Mouse (Mus musculus): ENCODE measurements at regions not wholly inside any gene's neighbourhood (a gene's known extent, or its start where the extent isn't known, plus 50 kb on each side); places are given as distances from the start of the nearest gene placed in this dataset.

DNA sequence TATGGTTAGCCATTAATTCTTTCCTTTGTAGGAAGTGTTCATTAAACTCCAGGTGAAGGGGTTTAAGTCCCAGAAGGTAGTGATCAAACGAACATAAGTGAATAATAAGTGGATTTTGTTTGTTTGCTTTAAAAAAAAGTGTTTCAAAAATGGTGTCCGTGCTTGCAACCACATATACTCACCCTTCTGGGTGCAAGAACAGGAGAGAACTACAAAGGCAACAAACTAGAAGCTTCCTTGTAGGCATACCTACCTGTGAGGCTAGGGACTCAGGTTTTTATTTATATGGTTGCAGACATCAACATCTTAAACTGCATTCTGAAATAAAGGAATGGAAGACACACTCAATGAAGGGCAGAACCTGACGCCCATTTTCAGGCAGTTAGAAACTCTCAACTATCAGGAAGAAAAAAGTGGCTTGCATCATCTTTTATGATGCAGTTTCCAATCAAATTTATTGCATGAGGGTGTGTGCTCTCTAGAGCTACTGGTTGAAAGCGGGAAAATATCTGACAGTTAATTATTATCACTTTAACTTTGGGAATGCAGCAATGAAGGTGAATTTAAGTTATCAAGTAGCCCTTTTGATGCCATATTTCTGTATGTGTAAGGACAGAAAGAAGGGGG, 117.1 kb downstream of the Csl start:
- no peak for DNase-seq (ENCODE audit: low spot score in 2 of 2)

DNA sequence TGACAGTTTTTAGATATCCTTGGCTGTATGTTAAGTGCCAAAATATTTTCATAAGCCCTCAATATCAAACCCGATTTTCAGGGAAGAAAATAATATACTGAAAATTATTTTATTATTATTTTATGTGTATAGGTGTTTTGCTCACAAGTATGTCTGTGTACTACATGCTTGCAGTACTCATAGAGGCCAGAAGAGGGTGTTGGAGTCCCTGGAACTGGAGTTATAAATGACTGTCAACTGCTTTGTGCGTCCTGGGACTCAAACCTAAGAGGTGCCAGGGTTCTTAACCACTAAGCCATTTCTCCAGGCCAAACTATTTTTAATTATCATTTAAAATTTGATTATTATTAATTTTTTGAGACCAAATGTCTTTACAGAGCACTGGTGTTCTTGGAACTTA, 114.5 kb downstream of the Csl start:
- DNase-seq (ENCODE audit: low spot score in 2 of 2) = no peak

DNA sequence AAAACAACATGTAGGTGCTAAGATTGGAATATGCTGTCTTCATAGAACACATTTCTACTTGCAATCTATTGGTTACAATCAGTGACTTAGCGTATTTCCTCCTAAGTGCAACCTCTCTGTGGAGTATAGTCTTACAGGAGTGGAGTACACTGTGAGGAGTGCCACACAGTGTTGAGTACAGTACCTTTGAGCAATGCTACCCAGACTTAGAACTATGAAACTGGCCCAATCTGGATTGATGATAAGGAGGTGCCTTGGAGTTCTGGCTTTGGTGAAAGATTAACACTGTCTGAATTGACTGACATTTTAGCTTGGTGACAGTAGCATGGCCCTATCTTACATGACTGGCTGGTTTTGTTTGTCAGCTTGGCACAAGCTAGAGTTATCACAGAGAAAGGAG, 107.4 kb downstream of the Csl start:
- no peak for DNase-seq (ENCODE audit: low spot score in 2 of 2)

DNA sequence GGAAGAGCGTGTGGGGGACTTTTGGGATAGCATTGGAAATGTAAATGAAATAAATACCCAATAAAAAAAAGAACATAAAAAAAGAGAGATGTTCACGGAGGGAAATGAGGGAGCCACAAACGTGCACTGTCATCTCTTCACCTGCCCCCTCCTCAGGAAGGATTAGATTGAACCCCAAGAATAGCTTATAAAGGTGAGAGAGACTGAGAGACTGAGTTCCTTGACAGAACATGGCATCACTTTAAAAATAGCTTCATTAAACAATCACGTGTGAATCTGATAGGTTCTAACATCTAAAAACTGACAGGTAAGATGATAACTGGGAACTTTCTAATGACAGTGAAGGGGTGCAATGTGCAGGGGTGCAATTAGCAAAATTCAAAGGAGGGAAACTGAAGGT, 105.2 kb downstream of the Csl start:
- no peak for DNase-seq (ENCODE audit: low spot score in 2 of 2)

DNA sequence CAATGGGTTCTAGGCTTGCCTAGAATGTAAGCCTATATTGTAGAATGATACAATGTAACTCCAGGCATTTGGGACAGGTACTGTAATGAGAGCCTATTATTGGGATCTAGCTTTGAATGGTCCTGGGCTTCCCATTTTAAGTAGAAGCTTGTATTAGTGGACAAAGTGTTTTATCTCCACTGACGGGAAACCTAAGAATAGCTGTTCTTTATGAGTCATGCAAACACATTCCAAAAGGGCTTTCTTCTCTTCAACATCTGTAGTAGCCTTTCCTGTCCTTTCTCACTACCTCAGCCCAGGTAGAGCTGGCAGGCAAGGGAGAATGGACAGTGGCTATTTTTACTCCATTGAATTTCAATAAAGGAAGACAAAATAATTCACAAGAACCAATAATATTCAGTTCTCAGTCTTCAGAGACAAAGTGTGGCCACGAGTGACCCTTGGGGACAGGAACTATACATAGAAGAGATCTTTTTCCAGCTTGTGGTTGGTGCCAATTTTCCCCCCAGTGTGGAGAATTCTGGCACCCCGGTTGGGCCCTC, 82.8 kb downstream of the Csl start:
- DNase-seq (ENCODE audit: low spot score in 2 of 2) = no peak

DNA sequence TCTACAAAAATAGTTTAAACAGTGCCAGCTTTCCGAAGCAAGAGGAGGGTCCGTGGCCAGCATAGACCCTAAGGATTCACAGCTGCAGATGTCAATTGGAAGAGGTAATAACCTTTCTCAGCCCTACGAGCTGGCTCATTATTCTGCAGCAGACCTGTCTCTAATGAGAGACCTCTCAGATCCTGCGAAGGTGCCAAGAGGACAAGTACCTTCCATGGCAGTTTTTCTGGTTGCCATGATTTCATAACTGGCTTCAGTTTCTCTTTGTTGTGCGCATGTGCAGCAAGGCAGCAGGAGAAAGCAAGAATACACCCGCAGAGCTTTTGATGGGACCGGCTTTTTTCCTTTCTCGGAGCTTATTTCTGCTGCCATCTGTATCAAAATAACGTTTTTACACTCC, 81.4 kb downstream of the Csl start:
- DNase-seq (ENCODE audit: low spot score in 2 of 2) = peak in 1 of 2 experiments; percentile 44

DNA sequence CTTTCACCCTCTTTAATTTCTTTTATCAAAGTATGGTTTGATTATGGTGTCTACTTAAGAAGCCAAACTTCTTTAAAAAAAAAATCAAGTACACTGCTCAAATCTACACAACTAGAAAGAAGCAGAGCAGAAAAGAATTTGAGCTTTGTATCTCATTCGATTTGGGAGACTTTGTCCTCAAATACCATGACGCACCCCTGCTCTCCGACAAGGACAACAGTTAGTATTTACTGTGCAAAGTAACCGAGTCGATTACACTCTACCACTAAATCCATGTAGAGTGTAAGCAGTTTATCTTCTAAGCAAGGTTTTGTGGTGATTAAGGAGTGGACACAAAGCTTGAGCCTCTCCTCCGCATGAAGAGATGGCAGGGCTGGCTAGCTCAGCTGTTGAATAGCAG, 79.6 kb downstream of the Csl start:
- DNase-seq (ENCODE audit: low spot score in 2 of 2) = no peak

DNA sequence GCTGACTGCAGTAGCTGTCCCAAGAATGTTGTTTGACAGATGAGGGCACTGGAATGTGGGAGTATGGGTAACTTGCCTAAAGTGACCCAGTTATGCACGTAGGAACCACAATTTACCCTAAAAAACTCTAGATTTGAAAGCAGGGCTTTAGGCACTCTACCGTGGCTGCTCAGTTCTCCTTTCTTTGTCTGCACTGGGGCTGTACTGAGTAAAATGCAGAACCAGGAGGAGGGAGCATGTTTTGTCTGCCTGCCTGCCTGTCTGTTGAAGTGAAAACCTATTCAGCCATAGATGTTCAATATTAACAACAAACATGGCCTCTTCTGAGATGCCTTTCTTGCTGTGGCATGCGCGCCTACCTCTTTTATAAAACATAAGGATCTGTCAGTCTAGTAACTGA, 77.5 kb downstream of the Csl start:
- DNase-seq (ENCODE audit: low spot score in 2 of 2) = no peak

DNA sequence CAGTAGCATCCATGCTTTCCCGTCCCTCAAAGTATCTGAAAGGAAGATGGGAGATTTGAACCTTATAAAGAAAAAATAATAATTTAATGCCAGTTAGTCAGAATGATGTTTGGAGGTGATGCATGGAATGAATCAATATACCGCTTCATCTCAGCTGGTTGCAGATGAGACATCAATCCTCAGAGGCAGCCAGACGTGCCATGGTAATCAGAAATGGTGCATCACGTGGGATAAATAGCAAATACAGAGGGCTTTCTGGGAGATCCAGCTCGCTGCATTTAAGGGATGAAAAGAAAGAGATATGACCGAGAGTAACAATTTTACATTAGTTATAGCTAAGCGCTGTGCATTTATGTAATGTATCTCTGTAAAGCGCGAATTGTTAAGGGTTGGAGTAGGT, 77.1 kb downstream of the Csl start:
- no peak for DNase-seq (ENCODE audit: low spot score in 2 of 2)

DNA sequence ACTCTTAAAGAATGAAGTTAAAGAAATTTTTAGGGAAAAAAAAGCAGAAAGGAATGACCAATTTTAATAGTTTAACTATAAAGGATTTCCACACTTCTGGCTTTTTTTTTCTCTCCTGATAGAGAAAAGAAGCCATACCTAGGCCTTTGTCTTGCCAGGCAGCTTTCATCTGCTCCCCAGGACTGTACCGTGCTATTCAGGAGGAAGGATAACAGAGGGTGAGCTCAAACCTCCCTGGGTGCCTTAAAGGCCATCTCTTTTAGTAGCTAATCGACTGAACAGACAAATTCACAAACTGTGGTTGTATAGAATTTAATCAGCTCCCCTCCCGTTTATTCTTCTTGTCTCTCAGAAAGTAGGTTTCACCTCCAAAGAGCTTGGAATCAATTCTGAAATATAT, 76.1 kb downstream of the Csl start:
- DNase-seq (ENCODE audit: low spot score in 2 of 2) = no peak

DNA sequence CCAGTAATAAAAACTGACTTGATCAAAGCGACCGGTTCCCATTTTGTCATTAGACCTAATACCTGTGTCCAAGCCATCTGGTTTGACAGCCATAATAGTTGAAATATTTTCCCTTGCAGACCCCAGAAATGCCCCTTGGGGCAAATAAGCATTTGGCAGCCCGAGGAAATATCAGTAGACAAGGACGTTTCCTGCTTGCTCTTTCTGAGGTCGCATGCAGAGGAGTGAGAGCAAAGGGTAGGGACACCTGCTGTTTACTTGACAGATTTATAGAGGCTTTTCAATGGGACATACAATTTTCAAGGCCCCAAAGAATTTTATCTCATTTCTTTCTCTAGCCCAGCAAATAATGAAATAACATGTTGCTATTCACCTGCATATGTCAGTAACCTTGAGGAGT, 73.5 kb downstream of the Csl start:
- DNase-seq (ENCODE audit: low spot score in 2 of 2) = no peak

DNA sequence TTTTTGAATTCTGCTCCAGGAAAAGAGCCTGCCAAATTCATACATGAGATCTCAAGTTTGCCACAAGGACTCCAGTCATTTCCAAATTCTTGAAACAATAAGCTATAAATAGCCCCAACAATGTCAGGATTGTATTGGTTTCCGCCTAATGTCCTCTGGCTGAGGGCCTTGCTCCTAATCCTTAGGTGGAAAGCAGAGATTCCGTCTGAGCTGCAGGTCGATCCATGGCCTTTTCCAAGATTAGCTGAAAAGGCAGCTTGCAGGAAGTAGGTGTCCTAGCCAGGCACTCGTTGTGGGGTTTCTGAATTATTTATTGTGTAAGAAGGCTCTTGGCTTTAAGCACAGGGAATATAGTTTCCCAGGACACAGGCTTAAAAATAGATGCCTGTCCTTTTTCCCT, 72.4 kb downstream of the Csl start:
- no peak for DNase-seq (ENCODE audit: low spot score in 2 of 2)

DNA sequence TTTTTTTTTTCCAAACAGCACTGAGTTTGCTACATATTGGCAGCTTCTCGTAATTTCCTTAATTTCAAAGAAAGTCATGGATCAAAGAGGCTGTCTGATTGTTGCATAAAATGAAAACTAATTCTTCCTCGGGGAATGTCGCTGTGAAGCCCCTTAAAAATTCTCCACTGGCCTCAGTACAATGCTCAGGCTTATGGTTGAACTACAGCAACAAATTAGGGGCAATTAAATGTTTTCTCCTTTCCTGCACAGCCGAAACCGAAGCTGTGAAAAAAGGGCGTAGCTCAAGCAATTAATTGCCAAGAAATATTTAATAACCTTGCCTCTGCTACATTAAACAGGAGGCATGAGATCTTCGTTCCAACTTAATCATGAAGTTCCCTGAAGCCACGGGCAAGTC, 61.8 kb downstream of the Csl start:
- DNase-seq (ENCODE audit: low spot score in 2 of 2) = no peak

DNA sequence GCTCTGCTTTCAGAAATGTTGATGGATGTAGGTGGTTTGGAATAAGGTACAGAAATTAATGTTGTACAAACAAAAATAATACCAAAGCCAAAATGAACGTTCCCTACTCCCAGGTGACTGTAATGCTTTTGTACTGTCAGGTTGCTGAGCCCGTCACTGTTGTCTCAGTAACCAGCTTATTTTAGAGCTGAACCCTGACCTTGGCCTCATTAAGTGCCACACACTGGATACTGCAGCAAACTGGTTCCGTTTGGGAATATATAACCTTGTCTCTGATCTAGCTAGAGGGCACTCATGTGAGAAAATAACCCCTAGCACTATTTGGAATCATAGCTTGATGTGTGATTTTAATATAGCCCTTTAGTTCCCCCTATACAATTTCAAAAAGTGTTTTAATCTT, 60.0 kb downstream of the Csl start:
- no peak for DNase-seq (ENCODE audit: low spot score in 2 of 2)

DNA sequence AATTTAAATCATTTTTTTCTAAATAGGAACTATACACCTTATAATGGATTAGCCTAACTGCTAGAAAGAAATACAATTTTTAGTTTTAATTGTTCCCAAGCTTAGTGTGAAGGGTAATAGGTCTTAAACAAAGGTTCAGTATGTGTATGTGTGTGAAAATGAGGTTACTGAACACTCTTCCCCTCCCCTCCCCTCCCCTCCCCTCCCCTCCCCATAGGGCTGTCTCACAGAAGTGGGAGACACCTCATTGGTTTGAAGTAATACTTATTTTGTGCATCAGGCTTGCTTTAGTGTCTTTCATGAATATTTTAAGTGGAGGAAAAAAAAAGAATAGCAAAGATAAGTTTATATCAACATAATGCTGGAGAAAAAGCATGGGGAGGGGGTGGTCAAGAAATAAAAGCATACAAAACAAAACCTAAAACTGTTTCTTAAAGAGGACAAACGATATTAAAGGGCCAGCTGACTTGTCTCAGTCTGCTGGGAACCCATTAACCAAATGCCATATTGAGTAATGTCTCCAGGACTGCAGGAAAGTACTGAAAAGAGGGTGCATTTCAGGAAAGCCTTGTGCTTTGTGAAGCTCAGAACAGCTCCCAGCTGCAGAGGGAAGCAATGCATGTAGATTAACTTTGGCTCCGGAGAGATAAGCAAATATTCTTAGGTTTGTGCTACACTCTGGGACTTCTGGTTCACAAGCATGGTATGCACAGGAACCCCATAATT, 59.2 kb downstream of the Csl start:
- no peak for DNase-seq (ENCODE audit: low spot score in 2 of 2)

All from left cerebral cortex, adult 9 months (tissue).